In the genomic region with DNA sequence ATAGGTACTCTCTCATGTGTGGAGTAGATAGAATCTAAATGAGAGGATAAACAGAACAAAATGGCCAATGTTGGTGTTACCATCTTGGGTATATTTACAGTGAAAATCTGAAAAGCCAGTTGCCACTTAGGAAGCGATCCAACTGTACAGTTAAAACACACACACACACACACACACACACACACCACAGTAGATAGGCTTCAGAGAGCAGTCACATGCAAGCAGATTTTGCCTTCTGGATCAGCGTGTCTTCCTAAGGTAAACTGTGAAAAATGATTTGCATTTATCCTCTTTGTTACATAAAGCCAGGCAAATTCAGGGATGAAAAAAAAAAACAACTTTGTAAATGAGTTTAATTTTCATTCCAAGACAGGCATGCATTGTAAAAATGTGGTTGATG, we compare ENCODE assay signal across 20 mouse cellular contexts.
DNase-seq lines count a peak whose midpoint lies in the region; ATAC-seq and TF ChIP-seq lines count a peak whose summit lies in the region.
"Had no signal": no experiment of that assay in that cellular context is flagged by ENCODE, and none has a peak within 500 bp of the region (broad histone marks: within the 10 kb centered on the region; RNA-seq: fewer than 3 reads in every experiment).

No protein-coding gene starts in this region.

- no peak overlapping the region for H3K4me3 ChIP-seq in midbrain, postnatal 0 days (ENCODE audit: low read depth, low read length)
- H3K4me3 ChIP-seq: embryonic facial prominence, embryonic 15.5 days; erythroblast, embryonic 14.5 days; gastrocnemius, adult 2 months; heart, embryonic 12.5 days; hindbrain, embryonic 10.5 days; intestine, embryonic 15.5 days had no signal

- H3K4me2 ChIP-seq in midbrain, postnatal 0 days (ENCODE audit: low read depth, low read length, poor library complexity, severe bottlenecking) = no peak overlapping the region
- H3K4me2 ChIP-seq: embryonic facial prominence, embryonic 15.5 days; heart, embryonic 12.5 days; hindbrain, embryonic 14.5 days; intestine, embryonic 15.5 days had no signal

- ATAC-seq in frontal cortex, adult (ENCODE audit: low TSS enrichment) = peak; percentile 79
- no peak for ATAC-seq in midbrain, postnatal 0 days (ENCODE audit: low FRiP score)
- ATAC-seq: intestine, embryonic 15.5 days had no signal

- 75% methylated on average over 2 of the region's 2 CpGs for WGBS in midbrain, postnatal 0 days

- no peaks in the 10 kb centered on the region for H3K36me3 ChIP-seq in midbrain, postnatal 0 days (ENCODE audit: insufficient read depth, low read length)
- H3K36me3 ChIP-seq: embryonic facial prominence, embryonic 15.5 days; heart, embryonic 12.5 days; hindbrain, embryonic 10.5 days; intestine, embryonic 15.5 days had no signal

- TF ChIP-seq CTCF in brain, embryonic 14.5 days (IDR thresholded peaks at IDR 0.05; ENCODE audit: borderline replicate concordance, extremely low read depth, insufficient read depth, insufficient read length) = no peak
- no peak for TF ChIP-seq CTCF in midbrain, postnatal 0 days (IDR thresholded peaks at IDR 0.05)

- H3K9me3 ChIP-seq in midbrain, postnatal 0 days (ENCODE audit: low read length) = no peaks in the 10 kb centered on the region
- H3K9me3 ChIP-seq: embryonic facial prominence, embryonic 15.5 days; heart, embryonic 12.5 days; hindbrain, embryonic 10.5 days; intestine, embryonic 15.5 days had no signal

- H3K27me3 ChIP-seq in midbrain, postnatal 0 days (ENCODE audit: insufficient read depth, low read length) = no peaks in the 10 kb centered on the region
- H3K27me3 ChIP-seq: embryonic facial prominence, embryonic 15.5 days; heart, embryonic 12.5 days; intestine, embryonic 15.5 days had no signal

- no peak overlapping the region for H3K27ac ChIP-seq in midbrain, postnatal 0 days (ENCODE audit: low read depth, low read length)
- H3K27ac ChIP-seq: embryonic facial prominence, embryonic 15.5 days; gastrocnemius, adult 2 months; hindbrain, embryonic 10.5 days; hindbrain, embryonic 14.5 days; intestine, embryonic 15.5 days had no signal

- no peaks in the 10 kb centered on the region for H3K4me1 ChIP-seq in midbrain, postnatal 0 days (ENCODE audit: insufficient read depth, low read length)
- H3K4me1 ChIP-seq: embryonic facial prominence, embryonic 15.5 days; heart, embryonic 12.5 days; hindbrain, embryonic 10.5 days; intestine, embryonic 15.5 days had no signal

- H3K9ac ChIP-seq in midbrain, postnatal 0 days (replicated peaks; ENCODE audit: low read length, poor library complexity, severe bottlenecking) = no peak overlapping the region
- H3K9ac ChIP-seq: embryonic facial prominence, embryonic 15.5 days; heart, embryonic 12.5 days; hindbrain, embryonic 14.5 days; intestine, embryonic 15.5 days had no signal

- no peak for TF ChIP-seq POLR2A in brain, embryonic 14.5 days (IDR thresholded peaks at IDR 0.05; ENCODE audit: borderline replicate concordance, extremely low read depth, insufficient read depth, insufficient read length, poor library complexity, severe bottlenecking)

- no peak for DNase-seq in frontal cortex, postnatal 14 days (ENCODE audit: low spot score in 2 of 2)
- peak; percentile 28 for DNase-seq in brain, adult 2 months (ENCODE audit: low read depth, low spot score)
- peak; percentile 74 for DNase-seq in brain, embryonic 14.5 days (ENCODE audit: low read depth)
- peak; percentile 8 for DNase-seq in telencephalon, adult 2 months (ENCODE audit: low read depth, low spot score)
- no peak for DNase-seq in midbrain, postnatal 0 days (ENCODE audit: low spot score)
- DNase-seq: adrenal gland, adult 2 months; adrenal gland, postnatal 36 days; cerebellum, adult 2 months; cerebellum, postnatal 10 days; embryo, embryonic 11 days; gastrocnemius, adult 2 months; gastrocnemius, postnatal 25 days; kidney, adult 18-20 months had no signal

Comparison
In these comparisons a context has a peak if more than half of its experiments do, and no peak if none do; other contexts are left out.
1. DNase-seq: peak in brain, adult 2 months (single experiment), brain, embryonic 14.5 days (single experiment) and telencephalon, adult 2 months (single experiment); none in frontal cortex, postnatal 14 days (0 of 2) and midbrain, postnatal 0 days (single experiment).